Mouse (Mus musculus) heart, adult 9 months (tissue): Measurements from ENCODE around the gene Slc25a30.
"Not testable (repeated sequence)": the region's sequence is repeated elsewhere in the genome, so short reads cannot be mapped to it uniquely, and the experiment has no call there.

Experiments
- DNase-seq, 2 experiments: peaks; one replicate each; pipeline ENCODE4 v3.0.0; 2022; ENCODE audit warnings: low spot score in 2 of 2

The Slc25a30 gene

DNA sequence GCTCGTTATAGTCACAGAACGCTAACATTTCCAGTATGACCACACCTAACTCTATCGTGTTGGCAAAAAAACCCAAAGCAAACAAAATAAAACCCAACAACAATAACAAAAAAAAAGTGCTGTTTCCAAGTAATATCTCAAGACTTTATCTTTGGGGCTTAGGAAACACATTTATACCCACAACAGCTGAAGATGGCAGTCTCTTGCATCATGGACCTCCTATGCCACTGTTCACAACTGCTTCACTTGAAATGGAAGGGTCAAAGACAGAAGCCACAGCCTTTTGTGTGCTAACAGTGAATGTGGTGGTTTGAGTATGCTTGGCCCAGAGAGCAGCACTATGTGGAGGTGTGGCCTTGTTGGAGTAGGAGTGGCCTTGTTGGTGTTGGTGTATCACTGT, 4.5 kb upstream of the Slc25a30 start:
- no peak for DNase-seq

DNA sequence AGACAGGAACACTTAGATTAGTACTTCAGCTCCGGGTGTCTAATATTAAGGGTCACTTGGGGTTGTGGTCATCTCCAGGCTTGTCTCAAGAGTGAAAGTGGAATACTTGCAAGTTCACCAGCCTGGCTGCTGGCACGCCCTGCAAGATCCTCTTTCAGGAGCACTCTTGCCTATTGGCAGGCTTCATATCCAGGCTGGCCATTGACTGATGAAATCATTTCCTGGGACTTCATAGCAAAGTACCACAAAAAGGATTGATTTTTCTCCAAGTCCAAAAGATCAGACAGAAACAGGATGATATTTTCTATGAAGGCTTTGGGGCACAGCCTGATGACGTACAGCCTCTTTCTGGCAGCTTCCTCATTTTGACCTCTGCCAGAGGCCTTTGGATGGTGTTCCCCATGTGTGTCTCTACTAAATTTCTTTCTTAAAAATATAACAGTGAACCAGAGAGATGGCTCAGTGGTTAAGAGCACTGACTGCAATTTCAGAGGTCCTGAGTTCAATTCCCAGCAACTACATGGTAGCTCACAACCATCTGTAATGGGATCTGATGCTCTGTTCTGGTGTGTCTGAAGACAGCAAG, 3.7 kb upstream of the Slc25a30 start:
- peak; percentile 24 to 39 for DNase-seq

DNA sequence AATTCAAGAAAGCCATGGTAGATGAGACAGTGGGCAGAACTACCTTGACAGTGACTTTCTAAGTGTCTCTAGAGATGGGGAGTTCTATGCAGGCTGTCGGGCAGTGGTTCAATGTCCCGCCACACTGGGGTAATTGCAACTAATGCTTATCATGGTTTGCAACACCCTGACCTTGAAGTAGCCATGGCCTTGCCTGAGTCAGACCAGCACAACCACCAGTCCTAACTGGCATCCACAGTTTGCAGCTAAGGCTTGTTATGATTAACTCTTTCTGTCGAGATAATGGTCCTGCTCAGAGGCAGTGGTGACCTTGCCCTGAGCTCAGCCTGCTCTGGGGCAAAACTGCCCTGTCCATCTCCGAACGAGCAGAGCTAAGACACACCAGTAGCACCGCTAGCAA, 2.5 kb upstream of the Slc25a30 start:
- no peak for DNase-seq

DNA sequence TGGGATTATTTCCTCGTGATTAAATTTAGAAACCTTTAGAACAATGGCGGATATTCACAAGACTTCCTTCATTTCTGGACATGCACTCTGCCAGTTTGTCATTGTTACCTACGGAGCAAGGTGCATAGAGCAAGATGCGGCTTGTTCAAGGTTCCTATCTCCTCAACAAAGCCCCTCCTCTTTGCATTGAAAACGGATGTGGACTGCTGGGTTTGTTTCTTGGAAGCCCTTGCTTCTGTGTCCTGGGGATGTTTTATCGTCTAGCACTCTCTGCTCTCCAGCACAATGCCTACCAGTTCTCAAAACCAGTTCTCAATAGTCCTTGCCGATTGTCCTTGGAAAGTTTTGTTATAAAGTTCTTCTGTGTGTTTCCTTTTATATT, 948 bp upstream of the Slc25a30 start:
- DNase-seq = no peak

DNA sequence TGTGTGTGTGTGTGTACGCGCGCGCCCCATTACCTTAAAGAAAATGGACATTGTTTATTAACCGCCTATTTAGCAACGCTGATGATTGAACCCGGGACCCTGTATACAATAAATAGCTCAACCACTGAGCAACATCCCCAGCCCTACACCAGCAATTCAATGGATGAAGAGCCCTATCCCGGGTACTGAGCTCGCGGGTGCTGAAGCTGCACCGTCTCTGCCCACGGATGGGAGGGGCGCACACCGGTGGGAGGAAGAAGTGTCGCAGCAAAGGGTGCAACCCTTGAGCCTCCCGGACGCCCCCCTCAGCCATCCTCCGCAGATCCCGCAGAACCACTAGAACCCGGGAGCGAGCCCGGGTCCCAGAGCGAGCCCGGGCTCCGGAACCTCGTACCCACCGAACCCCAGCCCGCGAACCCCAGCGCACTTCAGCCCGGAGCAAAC, 391 bp downstream of the Slc25a30 start:
- no peak for DNase-seq

DNA sequence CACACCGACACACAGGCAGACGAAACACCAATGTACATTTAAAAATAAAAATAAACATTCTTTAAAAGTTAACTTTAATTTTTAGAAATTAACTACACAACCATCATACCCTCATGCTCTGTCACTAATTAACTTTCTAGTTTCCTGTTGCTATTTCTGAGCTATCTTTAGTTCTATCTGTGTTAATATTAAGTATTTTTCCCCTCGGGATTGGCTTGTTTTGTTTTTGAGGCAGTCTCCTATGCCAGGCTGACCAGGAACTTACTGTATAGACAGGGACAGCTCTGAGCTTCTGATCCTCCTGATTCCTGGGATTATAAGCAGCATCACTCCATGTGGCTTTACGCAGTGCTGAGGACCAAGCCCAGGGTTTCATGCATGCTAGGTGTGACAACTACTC, 6.9 kb downstream of the Slc25a30 start:
- DNase-seq = no peak

DNA sequence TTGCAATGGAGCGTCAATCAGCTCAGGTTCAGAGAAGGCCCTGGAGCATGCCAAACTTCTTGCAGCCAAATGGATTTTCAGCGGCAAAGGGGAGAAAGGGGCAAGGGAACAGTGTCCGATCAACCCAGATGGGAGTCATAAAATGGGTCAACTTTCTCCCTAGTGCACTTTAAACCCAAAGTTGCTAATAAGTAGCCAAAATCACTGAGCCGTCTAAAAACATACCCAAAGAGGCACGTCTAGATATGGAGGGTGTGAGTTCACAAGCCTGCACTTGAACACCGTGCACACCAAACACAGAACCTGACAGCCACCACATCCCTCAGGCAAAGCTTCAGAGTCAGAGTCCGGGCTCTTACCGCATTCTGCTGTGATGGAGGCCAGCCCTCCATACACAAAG, 10.2 kb downstream of the Slc25a30 start:
- no peak for DNase-seq

DNA sequence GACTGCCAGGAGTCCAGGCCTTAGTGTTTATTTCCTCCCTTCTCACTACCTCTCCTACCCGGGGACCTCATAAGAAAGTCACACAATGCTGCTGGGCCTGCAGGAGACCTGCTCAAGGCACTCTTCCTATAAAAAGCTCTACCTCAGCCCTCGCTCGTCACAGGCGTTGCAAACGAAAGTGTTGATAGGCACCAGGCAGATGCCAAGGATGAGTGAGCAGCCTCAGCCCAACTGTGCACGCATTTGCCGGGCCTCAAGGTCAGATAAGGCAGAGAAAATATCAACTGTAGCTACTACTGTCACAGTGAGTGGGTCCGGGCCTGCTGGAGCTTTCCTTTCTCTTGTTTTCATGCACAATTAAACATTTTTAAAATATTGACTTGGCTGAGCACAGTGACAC, 13.4 kb downstream of the Slc25a30 start:
- peak; percentile 18 to 45 for DNase-seq

DNA sequence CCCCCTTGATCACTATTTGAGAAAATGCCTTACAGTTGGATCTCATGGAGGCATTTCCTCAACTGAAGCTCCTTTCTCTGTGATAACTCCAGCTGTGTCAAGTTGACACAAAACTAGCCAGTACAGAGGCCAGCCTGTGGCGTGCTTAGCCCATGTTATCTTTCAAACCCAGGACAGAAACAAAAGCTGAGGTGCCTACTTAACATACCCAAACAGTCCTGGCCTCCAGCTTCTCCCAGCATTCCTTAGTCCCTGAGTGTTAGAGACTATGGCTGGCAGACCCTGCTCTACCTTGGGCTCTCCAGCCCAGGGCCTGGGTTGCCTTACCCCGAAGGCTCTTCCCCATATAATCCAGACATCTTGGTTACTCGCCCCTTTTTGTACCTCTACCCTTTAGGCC, 14.4 kb downstream of the Slc25a30 start:
- DNase-seq = not testable (repeated sequence)

DNA sequence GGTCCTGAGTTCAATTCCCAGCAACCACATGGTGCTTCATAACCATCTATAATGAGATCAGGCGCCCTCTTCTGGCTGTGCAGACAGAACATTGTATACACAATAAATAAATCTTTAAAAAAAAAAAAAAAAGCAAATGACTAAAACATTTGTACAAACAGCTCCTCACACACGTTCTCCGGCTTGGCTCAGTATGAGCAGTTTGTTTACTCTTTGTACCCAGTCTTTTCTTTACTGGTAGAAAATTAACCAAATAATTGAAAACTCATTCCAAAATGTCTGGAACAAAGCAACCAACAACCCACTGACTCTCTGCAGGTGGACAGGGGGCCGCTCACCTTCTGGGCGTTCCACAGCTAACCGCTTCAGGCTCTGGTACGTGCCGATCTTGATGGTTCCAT, 15.7 kb downstream of the Slc25a30 start:
- DNase-seq = no peak

DNA sequence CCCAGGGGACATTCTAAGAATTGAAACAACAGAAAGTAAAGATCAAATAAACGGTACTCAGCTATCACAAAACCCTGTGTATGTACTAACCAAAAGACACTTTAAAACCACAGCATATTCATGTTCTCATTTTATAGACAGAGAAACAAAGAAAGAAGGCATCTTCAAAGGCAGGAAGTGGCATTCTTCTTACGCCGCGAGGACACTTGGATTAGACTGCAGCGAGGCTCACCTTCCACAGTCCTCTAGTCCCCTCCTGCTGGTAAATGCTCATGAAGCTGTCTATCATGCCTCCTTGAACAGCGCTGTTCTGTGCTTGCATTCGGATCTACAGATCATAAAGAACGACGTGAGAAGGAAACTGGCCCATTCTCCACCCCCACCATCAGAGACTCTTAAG, 17.5 kb downstream of the Slc25a30 start:
- no peak for DNase-seq

DNA sequence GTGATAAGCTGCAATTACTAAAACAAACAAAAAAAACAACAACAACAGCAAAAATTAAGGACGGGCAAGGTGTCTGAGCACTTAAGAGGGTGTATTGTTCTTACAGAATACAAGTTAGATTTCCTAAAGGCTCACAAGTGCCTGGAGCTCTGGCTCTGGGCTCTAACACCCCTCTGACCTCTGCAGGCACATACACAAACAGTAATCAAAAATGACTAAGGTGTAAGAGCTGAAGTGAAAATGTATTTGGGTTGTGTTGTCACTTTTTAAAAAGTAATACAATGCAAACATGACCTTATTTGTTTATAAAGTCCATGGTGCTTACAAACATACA, 18.6 kb downstream of the Slc25a30 start:
- DNase-seq = no peak

DNA sequence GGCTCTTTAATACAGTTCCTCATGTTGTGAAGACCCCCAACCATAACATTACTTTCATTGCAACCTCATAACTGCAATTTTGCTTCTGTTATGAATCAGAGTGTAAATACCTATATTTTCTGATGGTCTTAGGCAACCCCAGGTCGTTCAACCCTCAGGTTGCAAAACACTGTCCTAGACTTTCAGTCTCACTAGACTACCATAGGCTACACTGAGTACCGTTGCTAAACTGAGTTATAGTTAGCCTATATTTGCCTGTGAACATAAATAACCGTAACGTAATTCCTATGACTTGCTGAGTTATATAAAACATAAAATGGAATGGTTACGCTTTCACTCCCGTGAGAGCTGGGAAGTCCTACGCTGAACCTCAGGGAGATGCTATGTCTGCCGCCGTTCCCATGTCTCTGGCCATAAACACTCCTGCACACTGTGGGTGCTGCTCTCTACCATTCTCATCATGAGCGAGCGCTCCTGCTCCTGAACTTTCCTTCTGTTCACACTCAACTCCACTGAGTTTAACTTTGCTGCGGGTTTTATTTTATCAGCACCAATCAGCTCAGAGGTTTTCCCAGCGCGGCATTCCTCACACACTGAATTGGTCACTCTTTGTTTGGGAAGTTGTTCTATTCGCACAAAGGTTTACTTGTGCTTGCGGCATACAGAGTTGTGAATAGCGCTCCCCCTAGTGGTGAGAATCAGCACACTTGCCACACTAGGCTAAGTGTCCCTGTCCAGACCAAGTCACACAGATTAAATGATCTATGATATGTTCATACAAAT, 19.2 kb downstream of the Slc25a30 start:
- DNase-seq = peak in 1 of 2 experiments; percentile 58

DNA sequence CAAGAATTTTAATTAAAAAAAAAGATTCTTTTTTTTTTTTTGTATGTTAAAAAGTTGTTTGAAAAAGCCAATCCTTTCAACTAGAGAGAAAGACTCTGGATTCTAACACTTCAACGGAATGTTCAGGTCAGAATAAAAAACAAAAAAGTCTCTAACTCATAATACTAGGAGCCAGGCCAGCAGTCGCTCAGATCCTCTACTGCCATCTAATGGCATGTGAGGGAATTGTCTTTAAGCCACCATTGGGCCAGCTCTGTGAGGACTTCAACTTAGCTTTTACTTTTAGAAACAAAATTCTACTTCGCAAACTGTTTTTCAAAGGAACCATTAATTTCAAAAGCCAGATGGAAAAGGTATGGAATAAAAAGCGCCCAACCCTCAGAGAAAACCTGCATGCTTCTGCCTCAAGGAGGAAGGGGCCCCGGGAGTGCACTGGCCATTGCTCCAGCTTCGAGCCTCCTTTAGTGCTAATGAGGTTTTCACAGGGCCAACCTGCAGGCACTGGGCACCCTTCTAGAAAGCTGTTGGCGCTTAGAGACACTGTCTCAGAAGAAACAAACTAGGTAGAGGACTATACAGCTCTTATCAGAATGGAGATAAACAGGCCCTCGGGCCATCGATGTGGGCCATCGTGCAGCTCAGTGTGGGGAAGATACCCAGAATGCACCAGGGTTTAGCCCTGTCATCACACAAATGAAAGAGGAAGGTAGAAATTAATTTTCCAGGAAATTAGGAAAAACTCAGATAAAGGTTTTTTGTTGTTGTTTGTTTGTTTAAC, 25.6 kb downstream of the Slc25a30 start:
- DNase-seq = peak; percentile 15 to 39

DNA sequence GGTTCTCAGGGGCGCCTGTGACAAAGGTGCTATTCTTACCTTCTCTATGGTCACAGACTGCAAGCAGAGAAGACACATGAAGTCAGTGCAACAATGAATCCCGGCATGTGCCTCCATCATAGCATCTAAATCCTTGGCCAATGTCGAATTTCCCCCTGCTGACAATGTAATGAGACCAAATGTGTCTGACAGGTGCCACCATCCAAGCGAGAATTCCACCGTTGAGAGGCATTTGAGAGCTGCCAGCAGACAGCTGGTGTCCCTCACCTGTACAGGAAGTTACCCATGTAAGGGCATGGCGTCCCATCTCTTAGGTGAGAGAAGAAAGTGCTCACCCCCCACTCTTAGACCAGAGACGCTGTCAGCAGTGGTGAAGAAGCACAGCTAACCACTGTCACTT, 28.4 kb downstream of the Slc25a30 start:
- no peak for DNase-seq

DNA sequence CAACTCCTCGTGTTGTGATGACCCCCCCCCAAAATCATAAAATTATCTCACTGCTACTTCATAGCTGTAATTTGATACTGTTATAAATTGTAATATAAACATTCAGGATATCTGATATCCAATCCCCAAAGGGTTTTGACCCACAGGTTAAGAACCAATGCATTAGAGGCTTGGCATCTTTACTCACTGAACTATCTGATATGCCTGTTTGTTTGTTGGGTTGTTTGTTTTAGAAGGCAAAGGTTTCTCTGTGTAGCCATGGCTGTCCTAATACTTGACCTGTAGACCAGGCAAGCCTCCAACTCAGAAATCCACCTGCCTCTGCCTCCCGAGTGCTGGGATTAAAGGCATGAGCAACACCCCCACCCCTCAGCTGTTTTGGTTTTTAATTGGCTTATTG, 29.0 kb downstream of the Slc25a30 start:
- no peak for DNase-seq

DNA sequence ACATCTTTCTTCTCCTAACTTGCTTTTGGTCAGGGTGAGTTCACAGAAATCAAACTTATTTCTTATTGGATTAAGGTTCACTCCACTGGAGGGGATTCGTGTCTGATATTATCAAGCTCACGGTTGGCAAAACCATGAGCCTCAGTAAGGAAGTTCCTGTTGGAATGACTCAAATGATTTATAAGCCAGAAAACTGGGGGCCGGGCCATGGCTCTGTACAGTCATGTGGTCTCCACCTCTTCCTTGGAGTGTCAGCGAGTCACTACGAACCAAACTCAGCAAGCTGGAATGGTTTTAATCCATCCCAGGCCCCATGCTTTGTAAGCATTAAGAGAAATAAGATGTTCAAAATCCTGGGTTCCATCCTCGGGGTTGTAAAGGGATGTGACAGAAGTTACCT, 29.9 kb downstream of the Slc25a30 start:
- no peak for DNase-seq

DNA sequence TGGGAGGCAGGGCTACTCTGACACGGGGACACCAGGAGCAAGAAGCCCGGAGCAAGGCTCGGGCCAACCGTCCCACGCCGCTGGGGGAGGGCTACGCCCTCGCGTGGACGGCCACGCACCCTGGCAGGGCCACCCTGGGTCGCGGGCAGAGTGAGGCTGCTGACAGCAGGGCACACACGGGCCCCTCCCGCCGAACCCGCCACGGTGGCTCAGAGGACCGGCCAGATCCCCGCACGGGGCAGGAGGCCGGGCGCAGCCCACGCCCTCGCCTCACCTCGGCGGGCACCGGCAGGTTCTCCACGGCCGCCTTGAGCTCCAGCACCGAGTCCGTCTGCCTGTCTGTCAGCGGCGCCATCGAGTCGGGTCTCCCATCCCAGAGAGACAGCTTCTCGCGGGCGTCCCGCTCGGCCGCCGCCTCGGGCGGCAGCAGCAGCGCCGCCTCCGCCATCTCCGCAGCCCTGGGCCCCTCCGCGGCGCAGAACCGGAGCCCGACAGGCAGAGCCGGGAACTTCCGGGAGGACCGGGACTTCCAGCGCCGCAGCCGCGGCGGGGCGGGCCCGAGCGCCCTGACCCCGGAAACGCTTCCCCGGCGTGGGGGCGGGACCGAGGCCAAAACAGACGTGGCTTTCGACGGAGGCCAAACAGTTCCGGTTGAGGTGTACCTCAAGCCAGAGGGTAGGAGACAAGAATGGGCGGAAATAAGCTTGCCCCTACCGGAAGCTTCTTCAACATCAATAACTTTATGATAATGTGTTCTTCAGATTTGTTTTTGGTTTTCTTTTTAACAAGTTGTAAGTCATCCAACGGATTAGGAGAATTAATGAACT, 32.6 kb downstream of the Slc25a30 start, which contains the start of gene Cog3:
Cog3 (minus strand) TSS at position 527 of the 827 bp plus-strand sequence.
- DNase-seq = peak; percentile 96 to 97

DNA sequence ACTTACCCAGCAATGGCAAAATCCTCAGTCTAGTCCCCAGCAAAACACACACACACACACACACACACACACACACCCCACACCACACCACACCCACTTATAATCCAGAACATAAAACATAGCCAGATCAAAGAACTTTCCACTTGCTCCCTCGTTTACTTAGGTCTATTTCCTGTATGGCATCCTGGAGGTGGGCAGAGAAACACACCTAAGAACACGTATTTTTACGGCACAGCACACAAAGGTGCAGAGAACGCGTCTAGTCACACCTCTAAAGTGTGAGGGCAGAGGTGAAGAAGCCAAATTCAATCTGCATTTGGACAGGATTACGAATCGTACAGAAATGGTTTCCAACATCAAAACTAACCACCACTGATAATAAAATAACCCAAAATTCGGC, 33.6 kb downstream of the Slc25a30 start:
- DNase-seq = no peak

DNA sequence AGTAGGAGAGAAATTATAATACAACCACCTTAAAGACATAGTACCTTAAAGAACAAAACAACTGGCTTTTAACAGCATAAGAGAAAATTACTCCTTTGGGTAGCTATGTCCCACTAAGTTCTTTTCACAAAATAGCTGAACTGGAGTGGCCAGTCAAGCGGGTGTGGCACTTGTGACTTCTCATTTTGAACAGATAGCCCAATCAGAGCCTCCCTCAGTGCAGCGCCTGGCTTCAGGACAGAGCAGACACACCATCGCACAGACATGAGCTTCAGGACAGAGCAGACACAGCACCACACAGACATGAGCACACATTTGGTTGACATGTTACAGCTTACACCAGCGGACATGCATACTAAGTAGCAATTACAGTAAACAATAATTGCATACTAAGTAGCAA, 35.8 kb downstream of the Slc25a30 start:
- no peak for DNase-seq

DNA sequence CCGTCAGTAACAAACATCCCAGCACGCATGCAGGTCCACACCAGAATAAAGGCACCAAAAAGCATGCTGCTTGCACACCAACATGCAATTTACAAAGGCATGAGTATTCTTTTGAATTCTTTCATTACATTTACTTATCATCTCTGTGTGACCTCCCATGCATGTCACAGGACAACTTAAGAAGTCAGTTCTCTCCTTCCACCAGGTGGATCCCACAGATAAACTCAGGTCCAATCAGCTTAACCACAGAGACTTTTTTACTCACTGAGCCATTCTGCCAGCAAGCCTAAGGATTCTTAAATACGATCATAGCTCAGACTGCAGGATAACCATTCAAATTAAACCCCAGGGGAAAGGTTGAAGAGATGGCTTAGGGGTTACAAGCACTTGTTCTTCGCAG, 37.7 kb downstream of the Slc25a30 start:
- DNase-seq = no peak

DNA sequence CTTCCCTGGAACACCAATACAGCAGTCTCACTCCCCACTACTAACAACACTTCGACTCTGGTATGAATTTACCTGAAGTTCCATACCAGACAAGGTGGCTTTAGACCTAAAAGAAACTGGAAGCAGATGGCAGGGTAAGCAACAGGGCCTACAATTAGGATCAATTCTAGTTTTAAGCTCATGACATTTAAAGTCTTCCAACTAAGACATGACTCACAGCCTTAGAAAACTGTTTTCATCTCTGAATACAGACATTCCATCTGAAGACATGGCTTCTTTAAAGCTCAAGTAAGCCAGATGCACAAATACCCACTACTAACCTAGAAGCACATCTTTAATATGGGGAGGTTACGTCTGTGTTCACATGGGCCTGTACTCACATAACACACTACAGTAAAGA, 38.9 kb downstream of the Slc25a30 start:
- DNase-seq = no peak
